Mouse (Mus musculus): ENCODE measurements at regions not wholly inside any gene's neighbourhood (a gene's known extent, or its start where the extent isn't known, plus 50 kb on each side); places are given as distances from the start of the nearest gene placed in this dataset.

GRCm38 (mm10) chr15:10792156-10792555 is 77.7 kb upstream of the Rai14 start:
- TF ChIP-seq POLR2A (IDR thresholded peaks at IDR 0.05; ENCODE audit: borderline replicate concordance, low read depth, low read length) (no peak), CTCF (IDR thresholded peaks at IDR 0.05; ENCODE audit: low read depth, low read length) (no peak)
